Mouse (Mus musculus): ENCODE data around the gene Mmp19. TPM values are rescaled to one million over a fixed set of nuclear protein-coding genes. Genes with fewer than 3 reads are reported as not detected.

Mmp19 gene
- 2.3 and 2.6 TPM in 2 replicates for polyA plus RNA-seq (2015; fragmentation: Nextera tagmentation; extraction: Ambion mirVana)

- 65% methylated on average over 7 of the region's 7 CpGs for WGBS
- H3K27ac ChIP-seq (replicated peaks) = no peak within 1 kb of the TSS
- H3K9me3 ChIP-seq (replicated peaks) = no peaks in the 10 kb centered on the region
- H3K4me3 ChIP-seq (replicated peaks) = no peak within 1 kb of the TSS
- no peaks in the 10 kb centered on the region for H3K36me3 ChIP-seq
- H3K9ac ChIP-seq = no peak within 1 kb of the TSS
- ATAC-seq (ENCODE audit: insufficient number of reproducible peaks, low FRiP score, low TSS enrichment, low read depth) = no peak
- no peaks in the 10 kb centered on the region for H3K27me3 ChIP-seq
- no peak within 1 kb of the TSS for H3K4me2 ChIP-seq (replicated peaks)
- no peaks in the 10 kb centered on the region for H3K4me1 ChIP-seq
These were observed at the start of gene Mmp19 for GRCm38 (mm10) chr10:128790398-128791124. TSS of gene Mmp19 (plus strand) at chr10:128790910.

GRCm38 (mm10) chr10:128742616-128743015, 48.1 kb upstream of the Mmp19 start:
- Histone ChIP-seq H3K4me1 (peaks cover 20% of the 10 kb centered on the region), H3K36me3 (no peaks in the 10 kb centered on the region), H3K9me3 (replicated peaks) (no peaks in the 10 kb centered on the region), H3K4me3 (replicated peaks) (peak overlapping the region; percentile 70), H3K4me2 (replicated peaks) (peak overlapping the region; percentile 79), H3K27ac (replicated peaks) (peak overlapping the region; percentile 86), H3K27me3 (no peaks in the 10 kb centered on the region), H3K9ac (no peak overlapping the region)
- ATAC-seq (ENCODE audit: insufficient number of reproducible peaks, low FRiP score, low TSS enrichment, low read depth) = no peak
- WGBS = 41% methylated on average over 4 of the region's 4 CpGs

- 7% methylated on average over 7 of the region's 7 CpGs for WGBS
- ATAC-seq (ENCODE audit: insufficient number of reproducible peaks, low FRiP score, low TSS enrichment, low read depth) = no peak
These were observed 47.5 kb upstream of the Mmp19 start for GRCm38 (mm10) chr10:128743235-128743634.

GRCm38 (mm10) chr10:128743791-128744191, 46.9 kb upstream of the Mmp19 start:
- H3K4me1 ChIP-seq = peaks cover 19% of the 10 kb centered on the region
- under 1% methylated on average over 36 of the region's 37 CpGs for WGBS
- H3K9me3 ChIP-seq (replicated peaks) = no peaks in the 10 kb centered on the region
- peak overlapping the region; percentile 72 for H3K9ac ChIP-seq
- ATAC-seq (ENCODE audit: insufficient number of reproducible peaks, low FRiP score, low TSS enrichment, low read depth) = peak; percentile 71
- no peaks in the 10 kb centered on the region for H3K36me3 ChIP-seq
- peak overlapping the region; percentile 70 for H3K4me3 ChIP-seq (replicated peaks)
- peak overlapping the region; percentile 79 for H3K4me2 ChIP-seq (replicated peaks)
- no peaks in the 10 kb centered on the region for H3K27me3 ChIP-seq
- peak overlapping the region; percentile 86 for H3K27ac ChIP-seq (replicated peaks)

More at GRCm38 (mm10) chr10:128743235-128743634, 47.5 kb upstream of the Mmp19 start:
- H3K4me2 ChIP-seq (replicated peaks) = peak overlapping the region; percentile 79
- no peaks in the 10 kb centered on the region for H3K27me3 ChIP-seq
- peak overlapping the region; percentile 86 for H3K27ac ChIP-seq (replicated peaks)
- peak overlapping the region; percentile 70 for H3K4me3 ChIP-seq (replicated peaks)
- H3K9me3 ChIP-seq (replicated peaks) = no peaks in the 10 kb centered on the region
- peaks cover 19% of the 10 kb centered on the region for H3K4me1 ChIP-seq
- no peaks in the 10 kb centered on the region for H3K36me3 ChIP-seq
- peak overlapping the region; percentile 72 for H3K9ac ChIP-seq

GRCm38 (mm10) chr10:128744211-128744610, 46.5 kb upstream of the Mmp19 start:
- Histone ChIP-seq H3K9me3 (replicated peaks) (no peaks in the 10 kb centered on the region), H3K36me3 (no peaks in the 10 kb centered on the region), H3K4me2 (replicated peaks) (peak overlapping the region; percentile 79), H3K27ac (replicated peaks) (peak overlapping the region; percentile 86), H3K4me1 (peaks cover 21% of the 10 kb centered on the region), H3K9ac (peak overlapping the region; percentile 72), H3K4me3 (replicated peaks) (peak overlapping the region; percentile 70), H3K27me3 (no peaks in the 10 kb centered on the region)
- no peak for ATAC-seq (ENCODE audit: insufficient number of reproducible peaks, low FRiP score, low TSS enrichment, low read depth)
- WGBS = 22% methylated on average over 8 of the region's 8 CpGs

GRCm38 (mm10) chr10:128744680-128745601, 45.8 kb upstream of the Mmp19 start, which contains the start of gene Dgka:
TSS of gene Dgka (minus strand) at chr10:128744855.
- peaks cover 29% of the 10 kb centered on the region for H3K4me1 ChIP-seq
- H3K4me3 ChIP-seq (replicated peaks) = peak within 1 kb of the TSS; percentile 70
- H3K27me3 ChIP-seq = no peaks in the 10 kb centered on the region
- H3K9ac ChIP-seq = peak within 1 kb of the TSS; percentile 72
- H3K27ac ChIP-seq (replicated peaks) = peak within 1 kb of the TSS; percentile 86
- no peak for ATAC-seq (ENCODE audit: insufficient number of reproducible peaks, low FRiP score, low TSS enrichment, low read depth)
- no peaks in the 10 kb centered on the region for H3K9me3 ChIP-seq (replicated peaks)
- no peaks in the 10 kb centered on the region for H3K36me3 ChIP-seq
- 18% methylated on average over 18 of the region's 18 CpGs for WGBS
- peak within 1 kb of the TSS; percentile 79 for H3K4me2 ChIP-seq (replicated peaks)

- 86% methylated on average over 10 of the region's 10 CpGs for WGBS
- no peak overlapping the region for H3K27ac ChIP-seq (replicated peaks)
These were observed 44.6 kb upstream of the Mmp19 start for GRCm38 (mm10) chr10:128745946-128746613.

GRCm38 (mm10) chr10:128746972-128747645, 43.6 kb upstream of the Mmp19 start:
- H3K4me2 ChIP-seq (replicated peaks) = peak overlapping the region; percentile 84
- no peak for ATAC-seq (ENCODE audit: insufficient number of reproducible peaks, low FRiP score, low TSS enrichment, low read depth)
- WGBS = 31% methylated on average over 9 of the region's 9 CpGs
- H3K4me3 ChIP-seq (replicated peaks) = peak overlapping the region; percentile 66
- H3K27ac ChIP-seq (replicated peaks) = peak overlapping the region; percentile 97
- no peaks in the 10 kb centered on the region for H3K9me3 ChIP-seq (replicated peaks)
- H3K9ac ChIP-seq = peak overlapping the region; percentile 77; the same call in 1 of the 2 replicates
- H3K36me3 ChIP-seq = no peaks in the 10 kb centered on the region
- H3K27me3 ChIP-seq = no peaks in the 10 kb centered on the region
- H3K4me1 ChIP-seq = peaks cover 34% of the 10 kb centered on the region

More at GRCm38 (mm10) chr10:128745946-128746613, 44.6 kb upstream of the Mmp19 start:
- Histone ChIP-seq H3K4me2 (replicated peaks) (no peak overlapping the region), H3K9ac (no peak overlapping the region), H3K4me1 (peaks cover 34% of the 10 kb centered on the region), H3K4me3 (replicated peaks) (no peak overlapping the region), H3K27me3 (no peaks in the 10 kb centered on the region), H3K36me3 (no peaks in the 10 kb centered on the region), H3K9me3 (replicated peaks) (no peaks in the 10 kb centered on the region)
- ATAC-seq (ENCODE audit: insufficient number of reproducible peaks, low FRiP score, low TSS enrichment, low read depth) = no peak

GRCm38 (mm10) chr10:128747646-128748251, 43.0 kb upstream of the Mmp19 start, which contains the start of gene Pym1:
TSS of gene Pym1 (plus strand) at chr10:128747889.
- WGBS = under 1% methylated on average over 36 of the region's 36 CpGs
- Histone ChIP-seq H3K9ac (peak within 1 kb of the TSS; percentile 77), H3K4me3 (replicated peaks) (peak within 1 kb of the TSS; percentile 66), H3K4me1 (peaks cover 31% of the 10 kb centered on the region), H3K36me3 (no peaks in the 10 kb centered on the region), H3K4me2 (replicated peaks) (peak within 1 kb of the TSS; percentile 84), H3K9me3 (replicated peaks) (no peaks in the 10 kb centered on the region), H3K27me3 (no peaks in the 10 kb centered on the region), H3K27ac (replicated peaks) (peak within 1 kb of the TSS; percentile 97)
- peak; percentile 67 for ATAC-seq (ENCODE audit: insufficient number of reproducible peaks, low FRiP score, low TSS enrichment, low read depth)
